Comparison of ENCODE assay signal across 15 mouse cellular contexts in the genomic region with DNA sequence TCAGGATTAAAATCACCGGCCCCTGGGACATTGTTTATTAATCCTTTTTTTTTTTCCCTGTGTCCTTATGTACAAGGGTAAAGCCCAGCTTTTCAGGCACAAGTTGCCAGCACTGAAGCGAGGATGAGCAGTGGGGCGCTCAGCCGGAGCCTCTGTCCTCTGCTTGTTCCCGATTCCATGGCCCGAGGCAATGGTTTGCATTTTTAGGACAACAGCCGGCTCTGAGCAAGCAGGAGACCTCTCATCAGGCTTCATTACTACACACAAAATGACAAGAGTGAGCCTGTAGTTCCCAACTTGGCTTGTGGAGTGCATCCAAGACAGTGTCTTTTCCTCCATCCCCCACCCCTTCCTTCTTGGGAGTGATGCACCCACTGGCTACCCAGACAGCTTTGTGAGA.
A peak's percentile ranks its signal among the peaks of the same experiment; 100 is the strongest.
DNase-seq lines count a peak whose midpoint lies in the region; ATAC-seq and TF ChIP-seq lines count a peak whose summit lies in the region.
"Had no signal": no experiment of that assay in that cellular context is flagged by ENCODE, and none has a peak within 500 bp of the region (broad histone marks: within the 10 kb centered on the region; RNA-seq: fewer than 3 reads in every experiment).

No protein-coding gene starts in this region.

- H3K4me1 ChIP-seq in kidney, embryonic 16.5 days (ENCODE audit: insufficient read depth, low read length), result peaks cover 13% of the 10 kb centered on the region; the same call in 1 of the 2 replicates
- no peaks in the 10 kb centered on the region for H3K4me1 ChIP-seq in midbrain, embryonic 14.5 days (ENCODE audit: control insufficient read depth, insufficient read depth, low read length)
- H3K4me1 ChIP-seq in thymus, adult 2 months (replicated peaks; ENCODE audit: control insufficient read depth, insufficient read depth, low read length), result no peaks in the 10 kb centered on the region
- H3K4me1 ChIP-seq: forebrain, embryonic 15.5 days had no signal

- no peak for DNase-seq in kidney, postnatal 10 days
- DNase-seq in Muller cell, postnatal 12 days (ENCODE audit: inconsistent ontology term), result peak; percentile 78
- peak; percentile 21 to 28 for DNase-seq in cerebellum, adult 18-20 months
- DNase-seq in midbrain, embryonic 14.5 days, result peak; percentile 32
- no peak for DNase-seq in urinary bladder, postnatal 4 days (ENCODE audit: low spot score in 2 of 2)
- DNase-seq in thymus, adult 2 months, result no peak
- DNase-seq: heart, adult 2 months; kidney, adult 9 months; liver; lung, adult 18-20 months; thymus, adult 18-20 months had no signal

- no peak overlapping the region for H3K27ac ChIP-seq in kidney, embryonic 16.5 days (ENCODE audit: low read length)
- H3K27ac ChIP-seq in midbrain, embryonic 14.5 days (replicated peaks; ENCODE audit: low read depth, low read length), result no peak overlapping the region
- H3K27ac ChIP-seq in thymus, adult 2 months (ENCODE audit: control insufficient read depth, insufficient read depth, low read length), result no peak overlapping the region
- H3K27ac ChIP-seq: forebrain, embryonic 15.5 days had no signal

- 68% methylated on average over 7 of the region's 7 CpGs for WGBS in kidney, embryonic 16.5 days
- WGBS in midbrain, embryonic 14.5 days, result 28% methylated on average over 7 of the region's 7 CpGs
- WGBS in thymus, adult 2 months, result 93% methylated on average over 7 of the region's 7 CpGs

- H3K36me3 ChIP-seq in kidney, embryonic 16.5 days (ENCODE audit: insufficient read depth, low read length), result no peaks in the 10 kb centered on the region
- no peaks in the 10 kb centered on the region for H3K36me3 ChIP-seq in midbrain, embryonic 14.5 days (ENCODE audit: control insufficient read depth, insufficient read depth, low read length)
- no peaks in the 10 kb centered on the region for H3K36me3 ChIP-seq in thymus, adult 2 months (ENCODE audit: control insufficient read depth, insufficient read depth, low read length)
- H3K36me3 ChIP-seq: forebrain, embryonic 15.5 days had no signal

- H3K4me3 ChIP-seq in kidney, embryonic 16.5 days (ENCODE audit: low read length), result no peak overlapping the region
- no peak overlapping the region for H3K4me3 ChIP-seq in midbrain, embryonic 14.5 days (replicated peaks; ENCODE audit: low read depth, low read length)
- H3K4me3 ChIP-seq in thymus, adult 2 months (ENCODE audit: control insufficient read depth, insufficient read depth, low read length), result no peak overlapping the region
- H3K4me3 ChIP-seq: erythroblast, embryonic 14.5 days; forebrain, embryonic 15.5 days; heart, adult 2 months had no signal

- H3K9ac ChIP-seq in kidney, embryonic 16.5 days (replicated peaks; ENCODE audit: low read length), result no peak overlapping the region
- no peak overlapping the region for H3K9ac ChIP-seq in midbrain, embryonic 14.5 days (replicated peaks; ENCODE audit: low read length)
- H3K9ac ChIP-seq: forebrain, embryonic 15.5 days had no signal

- no peaks in the 10 kb centered on the region for H3K27me3 ChIP-seq in kidney, embryonic 16.5 days (ENCODE audit: insufficient read depth, low read length)
- H3K27me3 ChIP-seq in midbrain, embryonic 14.5 days (ENCODE audit: control insufficient read depth, insufficient read depth, low read length), result no peaks in the 10 kb centered on the region
- no peaks in the 10 kb centered on the region for H3K27me3 ChIP-seq in thymus, adult 2 months (ENCODE audit: control insufficient read depth, insufficient read depth, low read length)
- H3K27me3 ChIP-seq: forebrain, embryonic 15.5 days had no signal

- H3K4me2 ChIP-seq in kidney, embryonic 16.5 days (replicated peaks; ENCODE audit: low read depth, low read length), result no peak overlapping the region
- no peak overlapping the region for H3K4me2 ChIP-seq in midbrain, embryonic 14.5 days (ENCODE audit: low read length)
- H3K4me2 ChIP-seq: forebrain, embryonic 15.5 days had no signal

- H3K9me3 ChIP-seq in kidney, embryonic 16.5 days (ENCODE audit: low read length), result no peaks in the 10 kb centered on the region
- no peaks in the 10 kb centered on the region for H3K9me3 ChIP-seq in midbrain, embryonic 14.5 days (ENCODE audit: control insufficient read depth, low read length)
- H3K9me3 ChIP-seq: forebrain, embryonic 15.5 days had no signal

- 0 out of 2 replicates have a peak, but pooled peaks have one; percentile 15 for ATAC-seq in kidney, embryonic 16.5 days (ENCODE audit: low FRiP score, low TSS enrichment)
- 0 out of 2 replicates have a peak, but pooled peaks have one; percentile 44 for ATAC-seq in midbrain, embryonic 14.5 days (ENCODE audit: low FRiP score, low TSS enrichment)
- ATAC-seq: CD4-positive, CD25-positive, alpha-beta regulatory T cell, adult 4 months; forebrain, embryonic 15.5 days had no signal

- TF ChIP-seq CTCF in thymus, adult 2 months (IDR thresholded peaks at IDR 0.05; ENCODE audit: borderline replicate concordance, control insufficient read depth, extremely low read depth, insufficient read depth, low read length, poor library complexity), result no peak

- TF ChIP-seq POLR2A in thymus, adult 2 months (IDR thresholded peaks at IDR 0.05; ENCODE audit: control insufficient read depth, extremely low read depth, insufficient read depth, low read length, poor library complexity), result no peak

Comparison
In these comparisons a context has a peak if more than half of its experiments do, and no peak if none do; other contexts are left out.
1. DNase-seq: peak in Muller cell, postnatal 12 days (single experiment), cerebellum, adult 18-20 months (2 of 2) and midbrain, embryonic 14.5 days (single experiment); none in kidney, postnatal 10 days (single experiment), urinary bladder, postnatal 4 days (0 of 2) and thymus, adult 2 months (single experiment).